Mouse (Mus musculus) MEL (cell line): ENCODE results near the gene Nek8.

Source experiments
- CTCF ChIP-seq, 3 experiments: IDR thresholded peaks in 2 of 3; conservative IDR thresholded peaks in 1 of 3; 2 replicates each; pipeline ENCODE4 v1.5.1; 2011 to 2012; ENCODE audit warnings: low read length in 3 of 3, low read depth in 2 of 3, mild to moderate bottlenecking in 2 of 3, improper control_type of control experiment in 1 of 3, inconsistent platforms in 1 of 3, mixed read lengths in 1 of 3, moderate library complexity in 1 of 3; ENCODE audit not compliant: control insufficient read depth in 1 of 3, insufficient read depth in 1 of 3, poor library complexity in 1 of 3, severe bottlenecking in 1 of 3
- ELF1 ChIP-seq: IDR thresholded peaks from 2 replicates; pipeline ENCODE4 v1.6.1; 2014; ENCODE audit warnings: low read depth, mild to moderate bottlenecking, inconsistent platforms, low read length, improper control_type of control experiment, moderate library complexity
- GABPA ChIP-seq: IDR thresholded peaks from 2 replicates; pipeline ENCODE4 v1.6.1; 2012; ENCODE audit warnings: low read depth, mild to moderate bottlenecking, inconsistent platforms, low read length, improper control_type of control experiment, moderate library complexity
- HCFC1 ChIP-seq: IDR thresholded peaks from 2 replicates; pipeline ENCODE4 v1.6.1; 2012; ENCODE audit warnings: low read depth, mild to moderate bottlenecking, inconsistent platforms, low read length, improper control_type of control experiment, moderate library complexity
- MXI1 ChIP-seq: IDR thresholded peaks from 2 replicates; pipeline ENCODE4 v1.6.1; 2011; ENCODE audit warnings: mild to moderate bottlenecking, low read depth, low read length, improper control_type of control experiment
- MYB ChIP-seq: IDR thresholded peaks from 2 replicates; pipeline ENCODE4 v1.6.1; 2011; ENCODE audit warnings: mild to moderate bottlenecking, low read depth, low read length, improper control_type of control experiment
- POLR2A ChIP-seq, 2 experiments: IDR thresholded peaks; 2 replicates each; pipeline ENCODE4 v1.6.1; 2011 to 2012; ENCODE audit warnings: low read length in 2 of 2, mild to moderate bottlenecking in 2 of 2, control low read depth in 1 of 2, improper control_type of control experiment in 1 of 2, low read depth in 1 of 2, moderate library complexity in 1 of 2; ENCODE audit not compliant: control insufficient read depth in 1 of 2, insufficient read depth in 1 of 2, poor library complexity in 1 of 2
- RCOR1 ChIP-seq: IDR thresholded peaks from 2 replicates; pipeline ENCODE4 v1.6.1; 2012; ENCODE audit warnings: low read depth, mild to moderate bottlenecking, inconsistent platforms, low read length, improper control_type of control experiment
- SIN3A ChIP-seq: IDR thresholded peaks from 2 replicates; pipeline ENCODE4 v1.6.1; 2012; ENCODE audit warnings: low read length, improper control_type of control experiment, inconsistent platforms

DNA sequence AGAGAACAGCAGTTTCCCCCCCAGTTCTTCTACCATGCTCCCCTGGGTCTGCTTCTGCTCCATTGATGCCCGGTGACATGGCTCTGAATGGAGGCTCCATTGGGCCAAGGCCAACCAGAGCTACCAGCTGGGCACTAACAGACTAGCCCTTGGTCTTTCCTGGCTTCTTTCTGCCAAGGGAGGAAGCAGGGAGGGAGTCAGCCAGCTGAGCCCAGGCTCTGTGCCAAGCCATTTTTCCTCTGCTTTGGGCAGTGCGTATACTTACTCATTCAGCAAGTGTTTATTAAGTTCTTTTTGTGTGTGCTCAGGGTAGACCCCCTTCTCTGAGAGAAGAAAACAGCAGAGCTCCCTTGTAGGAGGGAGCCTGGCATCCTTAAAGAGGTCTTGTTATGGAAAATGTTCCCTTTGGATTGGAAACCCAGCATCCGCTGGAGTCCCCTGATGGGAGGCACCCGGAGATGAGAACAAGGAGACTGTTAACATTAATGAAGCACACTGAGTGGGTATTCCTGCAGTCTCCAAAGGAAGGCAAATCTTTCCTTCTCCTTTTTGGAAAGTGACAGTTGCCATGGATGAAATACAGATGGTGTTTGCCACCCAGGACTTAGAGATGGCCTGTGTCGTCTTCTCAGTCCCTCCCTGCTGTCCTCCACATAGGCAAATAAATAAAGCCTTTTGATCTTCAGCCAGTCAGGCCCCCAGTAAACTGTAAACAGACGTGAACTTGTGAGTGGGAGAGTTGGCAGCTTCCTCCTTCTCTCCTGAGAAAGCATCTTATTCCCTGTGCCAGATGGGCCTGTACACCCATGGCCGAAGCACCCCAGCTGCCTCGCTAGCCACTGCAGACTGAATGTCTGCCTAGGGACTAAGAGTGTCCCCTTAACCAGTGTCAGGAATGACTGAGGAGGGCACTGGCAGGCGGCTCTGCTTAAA lies 23.9 kb downstream of the Nek8 start:
- TF ChIP-seq ELF1 = no peak
- no peak for TF ChIP-seq CTCF (IDR thresholded peaks at IDR 0.05 in 2 of 3, conservative IDR thresholded peaks at IDR 0.05 in 1 of 3; ENCODE audit: control insufficient read depth in 1 of 3, insufficient read depth in 1 of 3, low read depth in 2 of 3, low read length in 3 of 3, poor library complexity in 1 of 3, severe bottlenecking in 1 of 3)
- no peak for TF ChIP-seq POLR2A (IDR thresholded peaks at IDR 0.05; ENCODE audit: control insufficient read depth in 1 of 2, insufficient read depth in 1 of 2, low read depth in 1 of 2, low read length in 2 of 2, poor library complexity in 1 of 2)
- no peak for TF ChIP-seq HCFC1
- TF ChIP-seq RCOR1 = no peak
- no peak for TF ChIP-seq MYB
- no peak for TF ChIP-seq SIN3A
- TF ChIP-seq GABPA = no peak
- TF ChIP-seq MXI1 = no peak
